Mouse (Mus musculus) lung, adult 10 weeks (tissue): ENCODE data around the gene Rtn4r. TPM values are rescaled to one million over a fixed set of nuclear protein-coding genes. Genes with fewer than 3 reads are reported as not detected.

Experiments used
- polyA plus RNA-seq: library from polyadenylated mRNA; stranded (reverse); fragments of 350-450 nt; fragmentation: Illumina TruSeq; extraction: RNeasy Lipid Tissue Mini Kit (QIAGEN cat#74804); gene quantifications from one replicate; pipeline ENCODE4 v1.2.3, GENCODE M21; 2014; ENCODE audit warnings: low read depth, low replicate concordance; ENCODE audit not compliant: insufficient read depth

Rtn4r gene
- polyA plus RNA-seq, result 0.23 TPM

GRCm38 (mm10) chr16:18127241-18127861 lies at the start of gene Rtn4r:
Gene Rtn4r (plus strand): TSS chr16:18127642.

Other genes starting within 250 kb of the Rtn4r start
- 0.10 TPM for gene Gm20518, start 236.0 kb upstream of the Rtn4r start, polyA plus RNA-seq
- 0.06 TPM for gene Tssk1, start 233.4 kb upstream of the Rtn4r start, polyA plus RNA-seq
- 26.6 TPM for gene Dgcr2, start 229.1 kb upstream of the Rtn4r start, polyA plus RNA-seq
- not detected for gene Tssk2, start 229.0 kb upstream of the Rtn4r start, polyA plus RNA-seq
- 10.9 TPM for gene Ess2, start 216.3 kb upstream of the Rtn4r start, polyA plus RNA-seq
- not detected for gene Gsc2, start 212.6 kb upstream of the Rtn4r start, polyA plus RNA-seq
- 56.6 TPM for gene Slc25a1, start 199.4 kb upstream of the Rtn4r start, polyA plus RNA-seq
- gene Vpreb2, start 147.2 kb upstream of the Rtn4r start, polyA plus RNA-seq, result not detected
- gene Dgcr6, start 74.8 kb upstream of the Rtn4r start, polyA plus RNA-seq, result 61.9 TPM
- gene Prodh, start 37.4 kb upstream of the Rtn4r start, polyA plus RNA-seq, result 12.3 TPM
- not detected for gene Ccdc188, start 90.2 kb downstream of the Rtn4r start, polyA plus RNA-seq
- gene Zdhhc8, start 107.5 kb downstream of the Rtn4r start, polyA plus RNA-seq, result 11.5 TPM
- 42.5 TPM for gene Trmt2a, start 121.0 kb downstream of the Rtn4r start, polyA plus RNA-seq
- 70.7 TPM for gene Ranbp1, start 121.1 kb downstream of the Rtn4r start, polyA plus RNA-seq
- gene Gm49776, start 130.7 kb downstream of the Rtn4r start, polyA plus RNA-seq, result not detected
- gene Dgcr8, start 161.6 kb downstream of the Rtn4r start, polyA plus RNA-seq, result 11.6 TPM
- gene Tango2, start 220.5 kb downstream of the Rtn4r start, polyA plus RNA-seq, result 25.2 TPM
- 18.9 TPM for gene Arvcf, start 220.5 kb downstream of the Rtn4r start, polyA plus RNA-seq